Mouse (Mus musculus) CH12.LX (cell line): ENCODE results near the gene Gm20521.

Experiments
- CHD1 ChIP-seq: IDR thresholded peaks from 2 replicates; pipeline ENCODE4 v1.6.1; 2012; ENCODE audit warnings: low read depth, low read length, improper control_type of control experiment, inconsistent platforms
- CTCF ChIP-seq, 2 experiments: IDR thresholded peaks in 1 of 2; conservative IDR thresholded peaks in 1 of 2; 2 replicates each; pipeline ENCODE4 v1.5.1; 2011 to 2012; ENCODE audit warnings: low read depth in 2 of 2, low read length in 2 of 2, improper control_type of control experiment in 1 of 2, inconsistent platforms in 1 of 2, mild to moderate bottlenecking in 1 of 2, moderate library complexity in 1 of 2
- HCFC1 ChIP-seq: IDR thresholded peaks from 2 replicates; pipeline ENCODE4 v1.6.1; 2012; ENCODE audit warnings: low read depth, mild to moderate bottlenecking, inconsistent platforms, low read length, improper control_type of control experiment
- ZC3H11A ChIP-seq: IDR thresholded peaks from 2 replicates; pipeline ENCODE4 v1.6.1; 2012; ENCODE audit warnings: low read depth, mild to moderate bottlenecking, inconsistent platforms, low read length, improper control_type of control experiment

DNA sequence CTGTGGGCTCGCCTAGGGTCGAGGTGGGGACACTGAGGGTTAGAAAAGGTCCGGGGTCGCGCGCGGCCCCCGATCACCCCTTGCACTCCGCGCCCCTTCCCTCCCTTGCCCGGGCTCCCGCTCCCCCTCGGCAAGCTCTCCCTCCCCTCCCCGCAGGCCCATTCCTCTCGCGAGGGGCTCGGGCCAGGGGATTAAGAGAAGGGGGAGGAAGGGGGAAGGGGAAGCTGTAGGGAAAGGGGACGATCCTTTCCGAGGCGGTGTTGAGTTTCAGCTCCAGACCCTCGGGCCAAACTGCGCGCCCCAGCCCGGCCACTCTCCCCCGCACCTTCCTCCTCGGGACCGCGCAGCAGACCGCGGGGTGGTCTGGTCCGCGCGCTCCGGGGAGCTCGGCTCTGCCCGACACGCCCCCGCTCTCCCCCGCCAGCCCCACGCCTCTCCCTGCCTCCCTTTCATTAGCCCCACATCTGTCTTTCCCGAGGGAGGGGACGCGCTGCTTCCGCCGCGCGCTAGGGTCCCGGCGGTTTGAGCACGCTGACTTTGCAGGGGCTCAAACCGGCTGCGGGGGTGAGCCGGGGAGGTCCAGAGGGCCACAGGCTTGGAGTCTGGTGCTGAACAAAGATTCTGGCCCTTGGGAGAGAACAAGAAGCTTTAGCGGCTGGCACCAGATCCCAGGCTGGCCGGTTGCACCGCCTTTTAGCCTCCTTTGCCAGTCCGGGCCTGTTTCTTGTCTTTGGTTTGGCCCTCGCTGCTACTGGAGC, 43.3 kb downstream of the Gm20521 start:
- TF ChIP-seq HCFC1 (no peak), ZC3H11A (no peak), CTCF (conservative IDR thresholded peaks at IDR 0.05 in 1 of 2, IDR thresholded peaks at IDR 0.05 in 1 of 2; ENCODE audit: low read depth in 2 of 2, low read length in 2 of 2) (no peak), CHD1 (no peak)
